Mouse (Mus musculus): Measurements from ENCODE around the gene Zfp131.

GRCm38 (mm10) chr13:119789851-119790717 is 605 bp downstream of the Zfp131 start:
- TF ChIP-seq CTCF (IDR thresholded peaks at IDR 0.05; ENCODE audit: low read depth, low read length) (no peak), POLR2A (IDR thresholded peaks at IDR 0.05; ENCODE audit: insufficient read depth, low read length) (no peak)

Measured in ES-Bruce4 (cell line).